Mouse (Mus musculus): Measurements from ENCODE around the gene Fgfr2.

Fgfr2 gene

GRCm38 (mm10) chr7:131556541-131557271, 1566.4 kb downstream of the Fgfr2 start:
- DNase-seq (ENCODE audit: low read depth, low spot score) = peak; percentile 87

GRCm38 (mm10) chr7:131556116-131556515, 1567.0 kb downstream of the Fgfr2 start:
- no peak for DNase-seq (ENCODE audit: low read depth, low spot score)

DNA sequence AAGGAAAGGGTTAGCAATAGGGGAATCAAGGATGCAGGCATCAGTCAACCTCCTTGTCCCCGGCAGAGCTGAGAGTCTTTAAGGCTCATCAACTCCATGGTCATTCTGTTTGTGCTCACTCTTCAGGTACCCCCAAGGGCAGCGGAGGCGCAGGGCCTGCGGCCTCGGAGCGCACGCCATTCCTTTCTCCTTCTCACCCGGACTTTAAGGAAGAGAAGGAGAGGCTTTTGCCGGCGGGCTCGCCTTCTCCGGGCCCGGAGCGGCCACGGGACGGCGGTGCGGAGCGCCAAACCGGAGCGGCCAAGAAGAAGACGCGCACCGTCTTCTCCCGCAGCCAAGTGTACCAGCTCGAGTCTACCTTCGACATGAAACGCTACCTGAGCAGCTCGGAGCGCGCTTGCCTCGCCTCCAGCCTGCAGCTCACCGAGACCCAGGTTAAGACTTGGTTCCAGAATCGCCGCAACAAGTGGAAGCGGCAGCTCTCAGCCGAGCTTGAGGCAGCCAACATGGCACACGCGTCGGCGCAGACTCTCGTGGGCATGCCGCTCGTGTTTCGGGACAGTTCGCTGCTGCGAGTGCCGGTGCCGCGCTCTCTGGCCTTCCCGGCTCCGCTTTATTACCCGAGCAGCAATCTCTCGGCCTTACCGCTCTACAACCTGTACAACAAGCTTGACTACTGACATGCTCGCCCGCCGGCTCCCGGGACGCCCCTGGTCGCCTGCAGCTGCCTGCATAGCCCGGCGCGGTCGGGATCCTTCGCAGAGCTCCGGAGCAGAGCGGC, 1567.7 kb downstream of the Fgfr2 start:
- DNase-seq (ENCODE audit: low read depth, low spot score) = peak; percentile 57

GRCm38 (mm10) chr7:131554341-131555180, 1568.6 kb downstream of the Fgfr2 start:
- peak; percentile 60 for DNase-seq (ENCODE audit: low read depth, low spot score)

DNA sequence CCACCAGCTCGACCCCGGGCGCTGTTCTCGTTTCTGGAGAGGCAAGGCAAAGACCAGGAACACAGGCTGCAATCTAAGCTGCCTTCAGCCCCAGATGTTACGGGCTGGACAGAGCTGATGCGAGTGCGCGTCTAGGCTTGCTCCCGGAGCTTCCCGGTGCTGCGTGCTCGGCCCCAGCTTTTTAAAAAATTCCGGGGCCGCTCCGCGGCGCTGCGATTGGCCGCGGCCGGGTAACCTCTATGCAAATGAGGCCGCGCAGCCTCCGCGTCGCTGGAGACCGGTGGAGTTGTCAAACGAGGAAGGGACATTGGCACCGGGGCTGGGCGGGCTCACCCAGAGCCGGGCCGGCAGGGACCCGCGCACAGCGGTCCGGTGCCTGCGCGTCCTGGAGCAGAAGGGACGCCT, 1569.4 kb downstream of the Fgfr2 start:
- DNase-seq (ENCODE audit: low read depth, low spot score) = peak; percentile 78

- DNase-seq (ENCODE audit: low read depth, low spot score) = peak; percentile 16
Measured at GRCm38 (mm10) chr7:131552781-131553180, 1570.4 kb downstream of the Fgfr2 start.

DNA sequence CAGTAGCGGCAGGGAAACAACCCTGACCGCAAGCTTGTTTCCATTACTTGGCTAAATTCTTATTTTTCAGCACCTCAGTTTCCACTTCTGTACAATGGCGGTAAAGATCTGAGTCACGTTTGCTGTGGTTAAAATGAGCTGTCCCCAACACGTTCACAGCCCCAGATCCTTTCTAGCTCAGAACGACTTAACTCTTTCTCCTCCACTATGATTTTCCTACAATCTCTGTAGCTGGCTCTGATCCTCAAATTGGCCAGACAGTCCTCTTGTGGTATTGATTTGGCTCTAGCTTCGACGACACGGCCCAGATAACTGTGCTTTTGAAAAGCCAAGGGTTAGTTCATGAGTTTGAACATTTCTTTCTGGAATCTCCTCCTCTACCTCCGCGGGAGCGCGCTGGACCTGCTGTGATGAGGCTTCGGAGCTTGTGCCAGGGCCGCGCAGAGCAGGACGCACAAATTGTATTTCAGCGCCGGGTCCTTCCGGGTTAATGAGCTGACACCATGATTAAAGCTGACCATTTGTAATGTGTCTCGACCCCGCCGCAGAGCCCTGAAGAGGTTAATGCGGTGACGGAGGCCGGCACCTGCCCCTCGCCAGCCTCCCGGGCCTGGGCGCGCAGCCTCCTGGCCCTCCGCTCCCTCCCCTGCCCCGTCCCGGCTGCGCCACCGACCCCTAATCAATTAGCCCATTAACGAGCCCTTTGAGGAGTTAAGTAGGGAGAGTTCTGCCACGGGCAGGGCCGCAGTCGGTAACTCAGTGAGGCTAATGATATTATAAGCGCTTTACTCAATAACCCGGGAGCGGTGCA, 1571.0 kb downstream of the Fgfr2 start:
- peak; percentile 19 for DNase-seq (ENCODE audit: low read depth, low spot score)

- peak; percentile 18 for DNase-seq (ENCODE audit: low read depth, low spot score)
Measured at GRCm38 (mm10) chr7:131551471-131551870, 1571.7 kb downstream of the Fgfr2 start.

- no peak for DNase-seq (ENCODE audit: low read depth, low spot score)
Measured at GRCm38 (mm10) chr7:131548473-131548872, 1574.7 kb downstream of the Fgfr2 start, which contains the start of gene Hmx2. TSS of gene Hmx2 (plus strand) at chr7:131548773.

- no peak for DNase-seq (ENCODE audit: low read depth, low spot score)
Measured at GRCm38 (mm10) chr7:131547481-131547880, 1575.7 kb downstream of the Fgfr2 start.

GRCm38 (mm10) chr7:131546423-131546822, 1576.7 kb downstream of the Fgfr2 start:
- no peak for DNase-seq (ENCODE audit: low read depth, low spot score)

DNA sequence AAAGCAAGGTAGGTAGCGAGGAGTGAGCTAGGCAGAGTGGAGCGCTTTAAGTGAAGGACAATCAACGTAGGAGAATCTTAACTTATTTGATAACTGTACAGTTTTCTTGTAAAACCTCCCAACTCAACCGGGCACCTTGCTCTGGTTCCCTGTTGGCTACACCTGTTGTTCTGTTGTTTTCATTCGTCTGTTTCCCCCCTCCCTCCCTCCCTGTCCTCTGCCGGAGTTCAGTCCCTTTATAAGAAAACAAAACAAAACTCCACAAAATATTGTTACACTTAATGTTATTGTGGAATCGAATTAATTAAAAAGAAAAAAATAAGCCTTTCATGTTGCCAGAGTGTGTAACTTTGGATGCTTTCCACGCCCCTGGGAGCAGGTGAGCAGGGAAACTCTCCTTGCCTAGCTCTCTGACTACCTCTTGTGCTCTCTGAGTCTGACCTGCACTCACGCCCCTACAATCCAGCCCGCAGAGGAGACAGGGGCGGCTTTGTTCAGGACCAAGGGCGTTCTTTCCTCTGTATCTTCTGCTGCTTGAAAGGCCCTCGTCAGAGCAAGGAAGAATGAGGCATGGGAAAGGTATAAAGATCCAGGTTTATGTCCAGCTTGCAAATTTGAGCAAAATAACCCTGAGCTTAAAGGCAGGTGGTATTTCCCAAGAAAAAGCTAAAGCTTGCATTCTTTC, 1577.3 kb downstream of the Fgfr2 start:
- DNase-seq (ENCODE audit: low read depth, low spot score) = peak; percentile 53

GRCm38 (mm10) chr7:131544871-131545270, 1578.3 kb downstream of the Fgfr2 start:
- DNase-seq (ENCODE audit: low read depth, low spot score) = no peak

DNA sequence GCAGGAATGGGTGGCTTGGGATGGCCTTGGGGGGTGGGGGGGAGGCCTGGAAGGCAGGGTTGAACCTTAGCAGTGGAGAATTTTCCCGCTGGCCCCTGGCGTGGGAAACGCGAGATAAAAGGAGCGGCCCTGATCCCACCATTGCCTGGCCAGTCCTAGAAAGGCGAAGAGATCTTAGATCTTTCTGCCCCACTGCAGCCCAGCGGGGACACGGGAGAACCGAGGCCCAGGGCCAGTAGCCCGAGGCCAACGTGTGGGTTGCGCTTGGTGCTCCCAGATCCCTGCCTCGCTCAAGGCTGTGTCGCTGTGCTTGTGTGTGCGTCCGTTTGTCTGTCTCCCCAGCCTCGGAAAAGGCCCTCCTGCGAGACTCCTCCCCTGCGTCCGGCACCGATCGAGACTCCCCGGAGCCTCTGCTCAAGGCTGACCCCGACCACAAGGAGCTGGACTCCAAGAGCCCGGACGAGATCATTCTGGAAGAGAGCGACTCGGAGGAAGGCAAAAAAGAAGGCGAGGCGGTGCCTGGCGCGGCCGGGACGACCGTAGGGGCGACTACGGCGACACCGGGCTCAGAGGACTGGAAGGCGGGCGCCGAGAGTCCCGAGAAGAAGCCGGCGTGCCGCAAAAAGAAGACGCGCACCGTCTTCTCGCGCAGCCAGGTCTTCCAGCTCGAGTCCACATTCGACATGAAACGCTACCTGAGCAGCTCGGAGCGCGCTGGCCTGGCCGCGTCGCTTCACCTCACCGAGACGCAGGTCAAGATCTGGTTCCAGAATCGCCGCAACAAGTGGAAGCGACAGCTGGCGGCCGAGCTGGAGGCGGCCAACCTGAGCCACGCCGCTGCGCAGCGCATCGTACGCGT, 1579.3 kb downstream of the Fgfr2 start:
- peak; percentile 54 for DNase-seq (ENCODE audit: low read depth, low spot score)

GRCm38 (mm10) chr7:131542872-131543622, 1580.1 kb downstream of the Fgfr2 start:
- DNase-seq (ENCODE audit: low read depth, low spot score) = peak; percentile 45

DNA sequence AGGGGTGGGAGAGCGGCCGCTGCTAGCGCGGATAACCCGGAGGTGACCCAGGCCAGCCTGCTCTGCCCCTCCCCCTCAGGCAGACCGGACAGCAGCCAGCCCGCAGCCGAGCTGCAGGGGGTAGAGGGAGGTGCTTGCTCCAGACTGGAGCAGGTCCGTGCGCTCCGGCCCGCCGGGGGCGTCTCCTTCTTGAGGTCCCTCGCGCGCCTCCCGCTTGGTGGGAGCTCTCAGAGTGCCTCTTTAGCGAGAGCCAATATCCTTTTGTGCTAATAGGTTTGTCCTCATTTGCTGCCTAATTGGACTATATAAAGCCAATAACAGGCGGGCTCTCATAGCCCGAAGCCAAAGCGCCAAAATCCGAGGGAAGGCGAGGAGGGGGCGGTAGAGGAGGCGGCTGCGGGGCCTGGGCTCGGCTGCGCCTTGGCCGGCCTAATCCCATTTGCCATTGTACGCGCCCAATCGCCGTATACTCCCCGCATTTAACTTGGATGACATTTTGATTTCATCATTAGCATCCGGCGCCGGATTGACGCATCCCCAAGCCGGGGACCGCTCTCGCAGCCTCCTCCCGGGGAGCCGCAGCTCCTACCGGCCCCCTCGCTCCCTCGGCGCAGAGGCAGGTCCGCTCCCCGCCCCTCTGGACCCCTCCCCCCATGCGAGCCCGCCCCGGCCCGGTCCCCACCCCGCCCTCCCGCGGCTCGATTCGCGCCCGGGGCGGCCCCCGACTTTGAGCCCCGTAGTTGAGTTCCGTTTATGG, 1580.9 kb downstream of the Fgfr2 start, which contains the start of gene Hmx3:
TSS of gene Hmx3 (plus strand) at position 753 of the 757 bp plus-strand sequence.
- DNase-seq (ENCODE audit: low read depth, low spot score) = peak; percentile 86

DNA sequence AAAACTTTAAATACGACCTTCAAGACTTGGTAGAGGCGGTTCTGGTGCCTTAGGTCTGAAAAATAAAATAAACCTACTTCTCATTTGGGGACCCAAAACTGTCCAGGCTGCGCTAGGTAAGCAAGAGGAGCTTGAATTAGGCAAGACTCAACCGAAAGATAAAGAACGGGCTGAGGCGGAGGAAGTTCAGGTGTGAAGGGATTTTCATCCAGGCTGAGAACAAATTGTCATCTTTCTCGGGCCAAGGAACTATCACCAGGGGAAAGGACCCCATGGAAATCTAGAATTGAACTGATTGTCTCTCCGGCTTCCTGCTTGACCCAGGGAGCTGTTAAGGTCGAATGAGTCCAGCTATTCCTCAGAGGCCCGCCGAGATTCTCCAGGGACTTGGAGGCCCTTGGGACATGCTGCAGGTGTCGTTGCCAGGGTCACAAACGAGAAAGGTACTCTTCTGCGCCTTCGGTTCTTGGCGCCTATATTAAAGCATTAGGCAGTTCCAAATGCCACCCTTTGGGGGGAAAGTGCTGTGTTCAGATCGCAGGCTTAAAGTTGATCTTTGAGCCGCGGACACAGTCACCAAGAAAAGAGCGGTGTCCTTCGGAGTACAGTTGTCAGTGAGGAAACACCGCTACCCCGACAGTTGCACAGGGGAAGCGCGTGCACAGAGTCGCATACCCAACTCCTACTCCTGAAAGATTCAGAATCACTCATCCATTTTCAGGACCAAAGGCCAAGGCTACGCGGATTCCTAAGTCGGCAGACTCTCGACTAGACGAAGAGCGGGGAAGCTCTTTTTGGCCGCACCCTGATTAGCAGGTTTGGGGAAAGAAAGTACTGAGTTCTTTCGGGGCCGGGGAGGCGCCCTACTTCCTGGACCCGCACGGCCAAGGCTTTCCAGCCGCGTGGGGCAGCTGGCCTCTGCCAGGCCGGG, 1581.7 kb downstream of the Fgfr2 start:
- DNase-seq (ENCODE audit: low read depth, low spot score) = peak; percentile 61

Data from ES-CJ7 (cell line).